Mouse (Mus musculus): ENCODE measurements around the gene Elavl4.

The Elavl4 gene

DNA sequence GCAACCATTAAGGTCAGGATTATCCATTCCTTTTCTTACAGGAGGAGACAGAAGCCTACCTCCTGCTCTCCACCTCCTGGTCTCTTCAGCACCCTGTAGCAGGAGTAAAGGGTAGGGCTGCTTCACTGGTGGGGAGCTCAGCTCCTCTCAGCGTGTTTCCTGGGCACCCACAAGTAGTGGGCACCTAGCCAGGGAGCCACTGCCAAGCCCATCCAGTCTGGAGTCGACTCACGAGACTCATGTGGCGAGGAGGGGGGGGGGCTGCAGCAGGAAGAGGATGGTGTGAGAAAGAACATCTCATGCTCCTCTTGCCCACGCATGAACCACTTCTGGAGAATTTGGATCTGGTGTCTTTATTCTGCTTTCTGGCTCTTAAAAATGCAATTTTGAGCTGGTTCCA, 186.5 kb downstream of the Elavl4 start:
- no peak for DNase-seq (ENCODE audit: low spot score)

DNA sequence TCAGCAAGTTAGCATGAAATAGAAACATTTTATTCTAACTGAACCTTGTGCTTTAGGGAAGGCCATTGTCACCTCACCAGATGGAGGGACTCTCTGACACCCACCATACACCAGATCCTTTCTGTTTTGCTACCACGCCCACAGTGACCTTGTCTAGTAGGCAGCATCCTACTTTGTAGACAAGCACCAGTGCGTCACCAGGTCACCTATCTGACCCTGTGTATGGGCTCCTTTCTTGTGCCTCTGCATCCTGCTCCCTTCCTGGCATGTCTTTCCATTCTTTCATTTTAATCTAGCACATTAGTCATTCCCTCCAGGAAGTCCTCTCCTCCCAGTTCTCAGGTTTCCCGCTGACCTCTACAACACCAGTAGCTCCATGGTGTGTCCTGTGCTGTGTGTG, 190.1 kb downstream of the Elavl4 start:
- no peak for DNase-seq (ENCODE audit: low spot score)

DNA sequence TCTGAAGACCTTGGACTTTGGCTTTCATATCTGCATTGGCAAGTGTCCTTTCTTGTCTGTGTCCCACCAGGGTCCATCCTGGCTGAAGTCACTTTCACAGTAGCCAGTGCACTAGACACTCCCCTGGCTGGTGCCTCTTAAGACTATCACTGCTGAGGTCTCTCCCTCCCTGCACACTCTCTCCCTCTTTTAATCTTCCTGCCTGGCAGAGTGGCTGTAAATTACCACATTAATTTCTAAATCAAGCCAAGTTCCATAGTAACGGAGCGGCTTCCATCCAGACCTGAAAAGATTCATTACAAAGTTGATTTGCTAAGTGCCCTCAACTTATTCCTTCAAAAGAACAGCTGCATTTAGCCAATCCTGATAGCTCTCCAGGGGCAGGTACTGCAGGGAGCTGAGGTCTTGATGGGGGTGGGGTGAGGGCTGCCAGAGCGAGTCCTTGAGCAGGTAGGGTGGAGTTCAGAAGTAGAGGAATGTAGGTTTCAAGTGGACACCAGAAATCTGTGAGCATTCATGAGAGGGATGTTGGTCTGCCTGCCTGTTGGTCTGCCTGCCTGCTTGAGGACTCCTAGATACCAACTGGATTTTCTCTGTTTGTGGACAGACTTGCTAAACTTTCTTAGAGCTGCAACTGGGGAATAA, 194.1 kb downstream of the Elavl4 start:
- no peak for DNase-seq (ENCODE audit: low spot score)

DNA sequence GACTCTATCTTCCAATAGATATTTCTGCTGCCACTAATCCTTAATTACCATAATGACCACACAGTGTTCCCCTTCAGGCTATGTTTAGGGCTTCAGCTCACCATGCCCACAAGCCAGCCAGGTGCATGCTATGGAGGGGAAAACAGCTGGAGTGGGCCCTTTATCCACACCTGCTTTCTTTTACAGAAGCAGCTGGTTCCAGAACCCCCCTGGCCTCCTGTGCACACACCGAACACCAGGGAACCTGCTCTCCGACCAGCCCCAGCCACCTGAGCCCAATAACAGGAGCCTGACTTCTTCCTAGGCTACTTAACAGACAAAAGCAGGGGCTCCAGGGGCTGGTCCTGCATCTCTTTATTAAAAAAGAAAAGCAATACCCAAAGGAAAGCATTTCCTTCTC, 195.8 kb downstream of the Elavl4 start:
- no peak for DNase-seq (ENCODE audit: low spot score)

Measured in urinary bladder, postnatal 25 days (tissue).